In the genomic region with DNA sequence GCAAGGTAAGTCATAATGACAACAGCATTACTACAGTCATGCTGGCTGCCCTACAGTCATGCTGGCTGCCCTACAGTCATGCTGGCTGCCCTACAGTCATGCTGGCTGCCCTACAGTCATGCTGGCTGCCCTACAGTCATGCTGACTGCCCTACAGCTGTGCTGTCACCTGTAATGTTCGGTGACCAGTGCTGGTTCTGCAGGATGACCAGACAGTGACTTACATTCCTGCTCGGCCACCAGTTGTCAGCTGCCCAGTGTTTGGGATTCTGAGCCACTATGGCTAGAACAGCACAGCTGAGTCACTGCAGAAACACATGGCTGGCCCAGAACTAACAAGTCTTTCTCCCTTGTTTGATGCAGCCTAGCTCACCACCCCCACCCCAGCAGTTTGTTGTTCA, we compare ENCODE assay signal across 19 mouse cellular contexts.
"Had no signal": no experiment of that assay in that cellular context is flagged by ENCODE, and none has a peak within 500 bp of the region (broad histone marks: within the 10 kb centered on the region; RNA-seq: fewer than 3 reads in every experiment).

No protein-coding gene starts in this region.

- DNase-seq: liver, postnatal 0 days; lung, adult 2 months; lung, postnatal 14 days; lung, postnatal 36 days; right cerebral cortex, postnatal 14 days; thymus, adult 2 months; thymus, postnatal 25 days; thymus, postnatal 4 days had no signal

- ATAC-seq: liver, postnatal 0 days; lung, postnatal 0 days; midbrain, embryonic 13.5 days; midbrain, embryonic 15.5 days had no signal

- H3K4me1 ChIP-seq: liver, embryonic 15.5 days; lung, embryonic 15.5 days; midbrain, embryonic 13.5 days; midbrain, embryonic 15.5 days; neural tube, embryonic 13.5 days; neural tube, embryonic 15.5 days; stomach, embryonic 15.5 days had no signal

- H3K9me3 ChIP-seq: liver, embryonic 15.5 days; lung, embryonic 15.5 days; midbrain, embryonic 13.5 days; midbrain, embryonic 15.5 days; neural tube, embryonic 13.5 days; neural tube, embryonic 15.5 days; stomach, embryonic 15.5 days had no signal

- H3K27ac ChIP-seq: liver, embryonic 15.5 days; lung, embryonic 15.5 days; macrophage; midbrain, embryonic 13.5 days; midbrain, embryonic 15.5 days; neural tube, embryonic 13.5 days; neural tube, embryonic 15.5 days; stomach, embryonic 15.5 days; stomach, postnatal 0 days had no signal

- H3K4me3 ChIP-seq: liver, embryonic 15.5 days; lung, embryonic 15.5 days; midbrain, embryonic 13.5 days; midbrain, embryonic 15.5 days; neural tube, embryonic 13.5 days; neural tube, embryonic 15.5 days; stomach, embryonic 15.5 days had no signal

- H3K9ac ChIP-seq: liver, embryonic 15.5 days; liver, postnatal 0 days; lung, embryonic 15.5 days; midbrain, embryonic 13.5 days; midbrain, embryonic 15.5 days; neural tube, embryonic 13.5 days; neural tube, embryonic 15.5 days; stomach, embryonic 15.5 days had no signal

- H3K27me3 ChIP-seq: liver, embryonic 15.5 days; lung, embryonic 15.5 days; midbrain, embryonic 13.5 days; midbrain, embryonic 15.5 days; neural tube, embryonic 13.5 days; neural tube, embryonic 15.5 days; stomach, embryonic 15.5 days had no signal

- H3K4me2 ChIP-seq: liver, embryonic 15.5 days; lung, embryonic 15.5 days; midbrain, embryonic 11.5 days; midbrain, embryonic 13.5 days; midbrain, embryonic 15.5 days; neural tube, embryonic 13.5 days; neural tube, embryonic 15.5 days; stomach, embryonic 15.5 days had no signal
